Mouse (Mus musculus) stomach, postnatal 0 days (tissue): Measurements from ENCODE around the gene Pdzrn3.

Experiments
- CTCF ChIP-seq: IDR thresholded peaks from 2 replicates; pipeline ENCODE4 v1.5.1; 2016; ENCODE audit warnings: antibody characterized with exemption, low read depth, mild to moderate bottlenecking, moderate library complexity
- EP300 ChIP-seq: optimal IDR thresholded peaks from 2 replicates; pipeline ENCODE3; 2016; ENCODE audit warnings: antibody characterized with exemption

DNA sequence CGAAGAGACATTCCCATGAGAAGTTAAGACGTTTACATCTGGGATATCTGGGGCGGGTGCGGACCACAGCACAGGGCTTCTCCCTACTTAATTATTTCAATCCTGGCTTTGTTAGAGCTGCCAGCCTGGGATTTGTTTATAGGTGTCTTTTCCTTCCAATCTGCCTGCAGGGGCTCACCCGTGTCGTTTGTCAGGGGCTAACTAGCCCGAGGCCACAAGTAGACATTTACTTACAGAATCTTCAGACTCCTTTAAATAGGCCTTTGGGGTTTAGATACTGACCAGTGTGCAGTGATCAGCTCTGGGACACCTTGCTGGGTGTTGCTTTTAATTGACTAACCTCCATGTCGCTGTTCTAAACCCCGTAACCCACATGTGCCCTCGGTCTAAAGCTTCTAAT is 143.3 kb downstream of the Pdzrn3 start:
- TF ChIP-seq CTCF: no peak
- no peak for TF ChIP-seq EP300
